Mouse (Mus musculus) CD4-positive naive resting alpha-beta T cell, adult 76 days (primary cell): ENCODE results near the gene Gm8926. TPM values are rescaled to one million over a fixed set of nuclear protein-coding genes. Genes with fewer than 3 reads are reported as not detected.

Experiments used
- total RNA-seq: library from RNA; stranded (reverse); gene quantifications from one replicate; pipeline ENCODE4 v1.2.4, GENCODE M21; 2023

Gene Gm8926
- not detected for total RNA-seq

GRCm38 (mm10) chr5:11770248-11770647 is at the start of gene Gm8926:
Gene Gm8926, plus strand, starts transcription at chr5:11770548.

Other genes with a start within 250 kb of the Gm8926 start
- gene Gm6460, start 175.6 kb upstream of the Gm8926 start, total RNA-seq, result not detected
- not detected for gene Gm8922, start 88.6 kb upstream of the Gm8926 start, total RNA-seq
- not detected for gene Gm6465, start 75.0 kb downstream of the Gm8926 start, total RNA-seq
- gene 4933402N22Rik, start 147.5 kb downstream of the Gm8926 start, total RNA-seq, result not detected